Mouse (Mus musculus) heart, adult 2 months (tissue): ENCODE measurements around the gene Adh4.

ENCODE experiments used
- CTCF ChIP-seq: fragments of 200-600 bp; IDR thresholded peaks from 2 replicates; pipeline ENCODE4 v1.8.1; 2022; ENCODE audit warnings: antibody characterized with exemption, mild to moderate bottlenecking, moderate library complexity
- POLR2A ChIP-seq: fragments of 200-500 bp; IDR thresholded peaks from 2 replicates; pipeline ENCODE4 v1.6.1; 2011; ENCODE audit warnings: mild to moderate bottlenecking, low read depth, low read length, control low read depth; ENCODE audit not compliant: insufficient read depth

DNA sequence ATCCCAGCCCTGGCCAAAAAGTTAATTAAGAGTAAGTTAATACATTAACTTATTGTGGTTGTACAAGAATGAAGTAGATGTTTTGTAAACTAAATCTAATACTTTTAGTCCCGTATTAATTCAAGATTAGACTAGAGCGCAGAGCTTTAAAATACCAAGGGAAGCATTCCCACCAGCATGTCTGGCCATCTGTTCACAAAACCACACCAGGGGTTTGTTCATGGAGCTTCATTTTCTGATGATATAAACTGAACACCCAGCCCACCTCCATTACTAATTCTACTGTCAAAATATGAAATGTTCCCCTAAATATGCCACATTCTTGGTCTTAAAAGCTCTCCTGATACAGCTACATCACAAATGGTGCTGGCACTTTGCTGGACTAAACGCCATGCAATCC lies 43.2 kb downstream of the Adh4 start:
- TF ChIP-seq CTCF (no peak), POLR2A (no peak)
